In the genomic region with DNA sequence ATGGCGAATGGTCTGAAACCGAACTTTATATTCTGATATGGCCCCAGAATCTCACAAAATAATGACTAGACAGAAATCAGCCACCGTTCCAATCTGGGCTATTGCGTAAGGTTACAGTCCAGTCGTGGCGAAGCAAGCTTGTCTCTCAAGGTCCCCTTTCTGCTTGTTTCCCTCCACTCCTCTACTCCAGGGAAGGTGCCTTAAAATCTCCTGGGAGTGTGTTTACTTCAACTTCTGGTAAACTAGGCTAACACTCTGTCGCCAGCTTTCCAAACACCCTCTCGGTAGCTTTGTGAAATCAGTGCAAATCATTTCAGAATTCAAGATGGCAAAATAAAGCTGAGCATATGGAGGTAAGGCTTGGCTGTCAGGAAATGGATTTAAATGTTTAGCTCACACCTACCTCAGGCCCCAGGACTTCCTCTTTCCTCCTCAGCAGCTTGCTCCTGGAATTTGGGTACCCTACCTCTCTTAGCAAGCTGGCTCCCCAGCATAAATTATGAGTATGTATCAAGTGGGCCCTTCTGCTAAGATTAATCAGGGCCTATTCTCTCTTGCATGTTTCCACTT, we compare ENCODE assay signal across 19 mouse cellular contexts. TPM values are rescaled to one million over a fixed set of nuclear protein-coding genes. Genes with fewer than 3 reads are reported as not detected.
DNase-seq lines count a peak whose midpoint lies in the region; ATAC-seq and TF ChIP-seq lines count a peak whose summit lies in the region.
"Had no signal": no experiment of that assay in that cellular context is flagged by ENCODE, and none has a peak within 500 bp of the region (broad histone marks: within the 10 kb centered on the region; RNA-seq: fewer than 3 reads in every experiment).

No protein-coding gene starts in this region.

- peak overlapping the region; percentile 88 for H3K9ac ChIP-seq in forebrain, embryonic 11.5 days (ENCODE audit: low read length)
- H3K9ac ChIP-seq in forebrain, postnatal 0 days = no peak overlapping the region
- peak overlapping the region; percentile 83 for H3K9ac ChIP-seq in midbrain, embryonic 12.5 days (replicated peaks)
- H3K9ac ChIP-seq in neural tube, embryonic 15.5 days (replicated peaks) = no peak overlapping the region
- H3K9ac ChIP-seq: kidney, embryonic 15.5 days; limb, embryonic 12.5 days had no signal

- peaks cover 4% of the 10 kb centered on the region; the same call in 1 of the 2 replicates for H3K27me3 ChIP-seq in forebrain, embryonic 11.5 days (ENCODE audit: control insufficient read depth, insufficient read depth, low read length)
- H3K27me3 ChIP-seq in forebrain, postnatal 0 days (ENCODE audit: insufficient read depth, low read length) = 0 out of 2 replicates have a peak, but pooled peaks cover 4% of the 10 kb centered on the region
- peaks cover 21% of the 10 kb centered on the region for H3K27me3 ChIP-seq in midbrain, embryonic 12.5 days
- H3K27me3 ChIP-seq in neural tube, embryonic 15.5 days (replicated peaks) = peaks cover 65% of the 10 kb centered on the region

- ATAC-seq in forebrain, embryonic 11.5 days (replicated peaks; ENCODE audit: low FRiP score) = no peak
- ATAC-seq in forebrain, postnatal 0 days = no peak
- ATAC-seq in midbrain, embryonic 12.5 days (ENCODE audit: low FRiP score, low read depth) = no peak
- ATAC-seq in neural tube, embryonic 15.5 days (ENCODE audit: low FRiP score) = no peak

- H3K4me2 ChIP-seq in forebrain, embryonic 11.5 days (ENCODE audit: low read depth, low read length, severe bottlenecking) = peak overlapping the region; percentile 81
- H3K4me2 ChIP-seq in forebrain, postnatal 0 days (ENCODE audit: low read depth) = peak overlapping the region; percentile 50
- peak overlapping the region; percentile 85 for H3K4me2 ChIP-seq in midbrain, embryonic 12.5 days (replicated peaks)
- no peak overlapping the region for H3K4me2 ChIP-seq in neural tube, embryonic 15.5 days
- H3K4me2 ChIP-seq: heart, embryonic 11.5 days; kidney, embryonic 15.5 days; limb, embryonic 12.5 days had no signal

- H3K36me3 ChIP-seq in forebrain, embryonic 11.5 days (ENCODE audit: control insufficient read depth, insufficient read depth, low read length) = no peaks in the 10 kb centered on the region
- no peaks in the 10 kb centered on the region for H3K36me3 ChIP-seq in forebrain, postnatal 0 days (ENCODE audit: insufficient read depth)
- no peaks in the 10 kb centered on the region for H3K36me3 ChIP-seq in midbrain, embryonic 12.5 days
- H3K36me3 ChIP-seq in neural tube, embryonic 15.5 days = no peaks in the 10 kb centered on the region
- H3K36me3 ChIP-seq: kidney, embryonic 15.5 days; limb, embryonic 12.5 days had no signal

- H3K4me3 ChIP-seq in forebrain, embryonic 11.5 days (ENCODE audit: low read depth, low read length) = peak overlapping the region; percentile 71
- H3K4me3 ChIP-seq in forebrain, postnatal 0 days (ENCODE audit: low read depth, low read length) = no peak overlapping the region
- H3K4me3 ChIP-seq in midbrain, embryonic 12.5 days = peak overlapping the region; percentile 60
- H3K4me3 ChIP-seq in neural tube, embryonic 15.5 days (replicated peaks) = no peak overlapping the region
- H3K4me3 ChIP-seq: erythroblast, embryonic 14.5 days; kidney, embryonic 15.5 days; limb, embryonic 12.5 days had no signal

- no peaks in the 10 kb centered on the region for H3K9me3 ChIP-seq in forebrain, embryonic 11.5 days (ENCODE audit: control insufficient read depth, low read length)
- H3K9me3 ChIP-seq in forebrain, postnatal 0 days (ENCODE audit: low read length) = no peaks in the 10 kb centered on the region
- no peaks in the 10 kb centered on the region for H3K9me3 ChIP-seq in midbrain, embryonic 12.5 days
- no peaks in the 10 kb centered on the region for H3K9me3 ChIP-seq in neural tube, embryonic 15.5 days (replicated peaks)
- H3K9me3 ChIP-seq: kidney, embryonic 15.5 days; limb, embryonic 12.5 days had no signal

- WGBS in forebrain, embryonic 11.5 days = 50% methylated on average over 8 of the region's 8 CpGs
- WGBS in forebrain, postnatal 0 days = 36% methylated on average over 8 of the region's 8 CpGs
- 34% methylated on average over 8 of the region's 8 CpGs for WGBS in midbrain, embryonic 12.5 days
- 45% methylated on average over 8 of the region's 8 CpGs for WGBS in neural tube, embryonic 15.5 days

- peak overlapping the region; percentile 98 for H3K27ac ChIP-seq in forebrain, embryonic 11.5 days (ENCODE audit: low read depth, low read length)
- peak overlapping the region; percentile 82 for H3K27ac ChIP-seq in forebrain, postnatal 0 days (ENCODE audit: low read depth, low read length)
- H3K27ac ChIP-seq in midbrain, embryonic 12.5 days (replicated peaks) = peak overlapping the region; percentile 97
- peak overlapping the region; percentile 56; the same call in 1 of the 2 replicates for H3K27ac ChIP-seq in neural tube, embryonic 15.5 days (replicated peaks)
- H3K27ac ChIP-seq: kidney, embryonic 15.5 days; limb, embryonic 12.5 days had no signal

- intact Hi-C loops in left cerebral cortex, postnatal 10 days (cut with DNase I) = loop anchor here (5.0 to 10.0 kb wide), 2 partner anchors 428 to 566 kb away; no protein-coding TSS in a partner anchor

- no peak for DNase-seq in forebrain, embryonic 11.5 days (ENCODE audit: low spot score)
- DNase-seq in forebrain, postnatal 0 days = peak; percentile 49
- DNase-seq in left cerebral cortex, postnatal 10 days (ENCODE audit: extremely low spot score in 1 of 2, low spot score in 2 of 2) = no peak
- DNase-seq in gastrocnemius, adult 18-20 months (ENCODE audit: low spot score) = no peak
- no peak for DNase-seq in adipocyte (ENCODE audit: low spot score)
- DNase-seq: adrenal gland, adult 8-10 months; cerebellum, postnatal 25 days; gastrocnemius, postnatal 10 days; right cerebral cortex, postnatal 14 days had no signal

- TF ChIP-seq CTCF in forebrain, postnatal 0 days (IDR thresholded peaks at IDR 0.05; ENCODE audit: low read depth) = no peak

- peaks cover 50% of the 10 kb centered on the region for H3K4me1 ChIP-seq in forebrain, embryonic 11.5 days (replicated peaks; ENCODE audit: control insufficient read depth, insufficient read depth, low read length)
- H3K4me1 ChIP-seq in forebrain, postnatal 0 days (ENCODE audit: insufficient read depth) = peaks cover 4% of the 10 kb centered on the region; the same call in 1 of the 2 replicates
- H3K4me1 ChIP-seq in midbrain, embryonic 12.5 days = peaks cover 82% of the 10 kb centered on the region
- H3K4me1 ChIP-seq in neural tube, embryonic 15.5 days = peaks cover 17% of the 10 kb centered on the region

RNA-seq across cellular contexts. Expression of a gene that starts 8.8 kb away (rescaled TPM):
- 57.7 and 67.3 TPM in 2 replicates for polyA plus RNA-seq in forebrain, embryonic 11.5 days (2014; fragmentation: Nextera tagmentation; extraction: Ambion mirVana)
- 80.9 and 120 TPM in 2 replicates for total RNA-seq in forebrain, postnatal 0 days (2014; rRNA removed)
- 23.1 and 31.0 TPM in 2 replicates for polyA plus RNA-seq in forebrain, postnatal 0 days (2015; fragmentation: Nextera tagmentation; extraction: Ambion mirVana)
- 49.5 and 61.1 TPM in 2 replicates for polyA plus RNA-seq in midbrain, embryonic 12.5 days (2016; fragmentation: Nextera tagmentation; extraction: Ambion mirVana)
- 11.1 and 13.4 TPM in 2 replicates for polyA plus RNA-seq in neural tube, embryonic 15.5 days (2015; fragmentation: Nextera tagmentation; extraction: Ambion mirVana)
- total RNA-seq in left cerebral cortex, postnatal 10 days (2021) = 10 to 100 TPM; 32.0 to 39.7 TPM
- total RNA-seq in gastrocnemius, adult 18-20 months (2021) = not detected
- total RNA-seq: hematopoietic stem cell, adult 5-6 weeks; megakaryocyte, adult 5-6 weeks; neutrophil, adult 5-6 weeks had no signal
- polyA plus RNA-seq: erythroblast, embryonic 14.5 days; liver, embryonic 16.5 days had no signal

Comparison
In these comparisons a context has a peak if more than half of its experiments do, and no peak if none do; other contexts are left out.
1. H3K4me3 ChIP-seq: peak in forebrain, embryonic 11.5 days (single experiment) and midbrain, embryonic 12.5 days (single experiment); none in forebrain, postnatal 0 days (single experiment) and neural tube, embryonic 15.5 days (single experiment).
2. H3K9ac ChIP-seq: peak in forebrain, embryonic 11.5 days (single experiment) and midbrain, embryonic 12.5 days (single experiment); none in forebrain, postnatal 0 days (single experiment) and neural tube, embryonic 15.5 days (single experiment).
3. Peak in every context shown above with its lines, with median percentiles within 50 percentile points of each other: H3K27ac ChIP-seq.